Mouse (Mus musculus) kidney, adult 2 months (tissue): Measurements from ENCODE around the gene Sgcb. TPM values are rescaled to one million over a fixed set of nuclear protein-coding genes. Genes with fewer than 3 reads are reported as not detected.

ENCODE experiments used
- DNase-seq: peaks from one replicate; pipeline ENCODE4 v3.0.0; 2021
- H3K27ac ChIP-seq: fragments of 200-500 bp; 2 replicates; pipeline ENCODE4 v1.5.1; 2012; ENCODE audit warnings: low read depth, low read length, control low read depth, inconsistent platforms; ENCODE audit not compliant: insufficient read depth
- H3K27me3 ChIP-seq: fragments of 200-500 bp; replicated peaks from 2 replicates; pipeline ENCODE4 v1.6.1; 2012; ENCODE audit warnings: mild to moderate bottlenecking, moderate library complexity, low read length, inconsistent platforms; ENCODE audit not compliant: control insufficient read depth, insufficient read depth
- H3K36me3 ChIP-seq: fragments of 200-500 bp; 2 replicates; pipeline ENCODE4 v1.6.1; 2012; ENCODE audit warnings: mild to moderate bottlenecking, moderate library complexity, low read length, inconsistent platforms; ENCODE audit not compliant: control insufficient read depth, insufficient read depth
- H3K4me1 ChIP-seq: fragments of 200-500 bp; 2 replicates; pipeline ENCODE4 v1.6.1; 2011; ENCODE audit warnings: low read length; ENCODE audit not compliant: control insufficient read depth, insufficient read depth
- H3K4me3 ChIP-seq: fragments of 200-500 bp; 2 replicates; pipeline ENCODE4 v1.5.1; 2011; ENCODE audit warnings: mild to moderate bottlenecking, low read depth, low read length, control low read depth; ENCODE audit not compliant: insufficient read depth
- CTCF ChIP-seq: fragments of 200-500 bp; conservative IDR thresholded peaks from 2 replicates; pipeline ENCODE4 v1.5.1; 2011; ENCODE audit warnings: low read depth, mild to moderate bottlenecking, control low read depth, low read length, moderate library complexity, mixed read lengths; ENCODE audit not compliant: insufficient read depth, insufficient read length
- POLR2A ChIP-seq: fragments of 200-500 bp; IDR thresholded peaks from one replicate; pipeline ENCODE4 v1.6.1; 2011; ENCODE audit warnings: low read depth, low read length, control low read depth
- WGBS: fragments of 180-500 bp; shearing (Covaris S2); methylation state at CpG from one replicate; pipeline ENCODE4 v1.1.7; 2018; 5-methylcytosine and 5-hydroxymethylcytosine counted together
- polyA plus RNA-seq: library from polyadenylated mRNA; depleted of rRNA; stranded (reverse); fragments of >200 nt; gene quantifications from 2 replicates; pipeline ENCODE4 v1.2.3, GENCODE M21; 2012

The Sgcb gene
- polyA plus RNA-seq, 1 experiment, result 6.1 TPM

DNA sequence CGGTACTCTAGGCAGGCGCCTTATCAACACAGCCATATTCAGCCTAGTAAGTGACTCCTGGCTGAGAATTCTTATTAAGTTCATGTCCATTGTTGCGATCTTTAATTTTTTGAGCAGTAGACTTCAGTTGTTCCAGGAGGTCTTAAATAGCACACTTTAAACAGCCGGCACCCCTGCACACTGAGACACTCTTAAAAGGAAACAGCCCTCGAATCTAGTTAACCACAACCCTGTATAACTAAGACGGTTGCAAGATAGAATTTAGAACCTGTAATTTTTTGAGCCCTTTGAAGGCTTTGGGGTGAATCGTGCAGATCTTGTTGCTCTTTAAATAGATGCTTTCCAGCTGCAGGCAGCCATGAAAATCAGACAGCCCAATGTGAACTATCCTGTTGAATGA, 32.4 kb downstream of the Sgcb start:
- Histone ChIP-seq H3K4me3 (no peak overlapping the region), H3K27ac (no peak overlapping the region), H3K27me3 (no peaks in the 10 kb centered on the region), H3K4me1 (no peaks in the 10 kb centered on the region), H3K36me3 (no peaks in the 10 kb centered on the region)
- TF ChIP-seq POLR2A (no peak), CTCF (no peak)
- 69% methylated on average over 7 of the region's 7 CpGs for WGBS
- no peak for DNase-seq

DNA sequence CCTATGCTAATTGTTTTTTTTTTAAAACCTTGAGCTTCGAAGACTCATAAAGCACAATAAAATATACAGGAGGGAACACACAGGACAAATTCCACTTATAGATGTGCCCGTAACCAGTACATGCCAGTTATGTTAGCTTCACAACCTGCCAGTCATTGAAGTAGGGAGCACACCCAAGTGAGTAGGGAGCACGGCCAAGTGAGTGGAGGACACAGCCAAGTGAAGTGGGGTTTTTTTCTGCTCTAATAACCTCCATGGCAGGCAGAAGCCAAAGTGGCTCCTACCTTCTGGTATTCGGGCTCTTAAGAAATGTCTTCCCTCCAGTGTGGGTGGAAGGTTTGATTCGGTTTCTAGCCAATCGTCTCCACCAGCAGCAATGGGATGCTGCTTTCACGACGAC, 34.3 kb downstream of the Sgcb start:
- 75% methylated on average over 8 of the region's 8 CpGs for WGBS
- Histone ChIP-seq H3K4me1 (no peaks in the 10 kb centered on the region), H3K4me3 (no peak overlapping the region), H3K36me3 (no peaks in the 10 kb centered on the region), H3K27ac (no peak overlapping the region), H3K27me3 (no peaks in the 10 kb centered on the region)
- no peak for DNase-seq
- TF ChIP-seq CTCF (no peak), POLR2A (no peak)

DNA sequence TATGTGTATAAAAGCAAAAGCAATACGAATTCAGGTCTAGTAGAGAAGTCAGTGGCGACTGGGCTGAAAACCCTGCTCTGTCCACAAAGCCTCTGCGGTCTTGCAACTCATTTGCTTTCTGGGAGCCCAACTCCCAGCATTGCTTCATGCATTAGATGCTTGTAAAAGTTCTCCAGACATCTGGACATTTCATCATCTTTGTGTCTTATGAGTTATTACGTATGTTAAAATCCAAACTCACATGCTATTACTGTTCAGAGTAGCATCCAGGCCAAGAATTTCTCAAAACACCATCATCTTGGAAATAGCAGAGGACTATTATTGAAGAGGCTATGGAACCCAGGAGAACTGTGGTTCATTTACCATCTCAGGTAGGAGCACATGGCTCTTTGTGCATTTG, 36.5 kb downstream of the Sgcb start:
- no peak overlapping the region for H3K27ac ChIP-seq
- no peak for DNase-seq
- H3K27me3 ChIP-seq, result no peaks in the 10 kb centered on the region
- H3K4me1 ChIP-seq, result no peaks in the 10 kb centered on the region
- H3K36me3 ChIP-seq, result no peaks in the 10 kb centered on the region
- 92% methylated on average over 4 of the region's 4 CpGs for WGBS
- TF ChIP-seq CTCF, result no peak
- TF ChIP-seq POLR2A, result no peak
- no peak overlapping the region for H3K4me3 ChIP-seq

DNA sequence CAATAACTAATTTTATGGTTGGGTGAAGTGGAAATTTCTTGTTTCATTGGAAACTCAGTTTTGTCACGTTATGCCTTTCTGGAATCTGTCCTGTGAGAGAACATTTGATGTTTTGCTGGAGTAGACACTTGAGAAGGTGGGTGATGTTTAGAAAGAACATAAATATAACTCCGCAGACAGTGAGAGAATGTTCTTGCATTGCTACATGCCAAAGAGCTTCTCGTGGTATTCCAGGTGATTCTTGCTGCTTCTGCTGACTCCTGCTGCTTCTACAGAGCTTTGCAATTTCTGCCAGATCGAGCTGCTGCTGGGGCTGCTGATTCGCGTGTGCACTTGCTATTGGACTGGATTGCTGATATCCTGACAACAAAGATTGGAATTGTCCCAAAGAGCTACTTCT, 42.6 kb downstream of the Sgcb start:
- 72% methylated on average over 6 of the region's 6 CpGs for WGBS
- no peaks in the 10 kb centered on the region for H3K36me3 ChIP-seq
- DNase-seq, result no peak
- no peak overlapping the region for H3K27ac ChIP-seq
- TF ChIP-seq CTCF (no peak), POLR2A (no peak)
- H3K4me1 ChIP-seq, result no peaks in the 10 kb centered on the region
- no peak overlapping the region for H3K4me3 ChIP-seq
- H3K27me3 ChIP-seq, result no peaks in the 10 kb centered on the region

DNA sequence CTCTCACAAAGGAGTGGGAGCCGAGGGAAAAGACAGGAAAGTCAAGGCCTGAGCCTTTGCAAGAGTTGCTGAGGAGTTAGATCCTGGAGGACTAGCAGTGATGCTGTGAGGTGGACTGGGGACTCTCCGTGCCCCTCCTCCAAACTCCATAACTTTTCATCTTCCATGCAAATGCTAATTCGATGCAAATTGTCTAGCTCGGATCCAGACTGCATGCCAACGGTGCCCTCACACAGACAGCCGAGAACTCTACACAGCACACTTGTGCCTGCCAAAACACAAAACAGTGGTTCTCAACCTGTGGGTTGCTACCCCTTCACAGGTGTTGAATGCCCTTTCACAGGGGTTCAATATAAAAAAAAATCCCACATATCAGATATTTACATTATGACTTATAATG, 43.0 kb downstream of the Sgcb start:
- Histone ChIP-seq H3K27ac (no peak overlapping the region), H3K27me3 (no peaks in the 10 kb centered on the region), H3K4me1 (no peaks in the 10 kb centered on the region), H3K4me3 (no peak overlapping the region), H3K36me3 (no peaks in the 10 kb centered on the region)
- no peak for TF ChIP-seq CTCF
- no peak for TF ChIP-seq POLR2A
- DNase-seq, result no peak
- 79% methylated on average over 6 of the region's 6 CpGs for WGBS

DNA sequence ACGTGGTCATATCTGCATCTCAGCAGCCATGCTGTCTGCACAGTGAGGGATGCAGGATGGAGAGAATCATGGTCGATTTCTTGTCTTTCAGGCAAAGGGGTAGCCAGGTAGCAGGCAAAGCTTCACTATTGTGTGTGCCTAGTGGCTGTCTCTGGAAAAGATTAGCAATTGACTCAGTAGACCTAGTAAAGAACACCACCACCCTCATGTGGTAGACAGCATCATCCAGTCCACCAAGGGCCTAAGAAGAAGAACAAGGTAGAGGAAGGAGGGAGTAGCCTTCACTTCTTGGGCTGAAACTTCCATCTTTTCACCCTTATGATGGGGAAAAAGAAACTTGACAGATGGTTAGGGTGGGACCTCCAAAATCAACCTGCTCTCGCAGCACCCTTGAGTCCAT, 44.7 kb downstream of the Sgcb start:
- no peak overlapping the region for H3K4me3 ChIP-seq
- H3K27ac ChIP-seq, result no peak overlapping the region
- H3K4me1 ChIP-seq, result no peaks in the 10 kb centered on the region
- H3K36me3 ChIP-seq, result no peaks in the 10 kb centered on the region
- no peaks in the 10 kb centered on the region for H3K27me3 ChIP-seq
- TF ChIP-seq CTCF, result 0 out of 2 replicates have a peak, but pooled peaks have one; percentile 20
- no peak for TF ChIP-seq POLR2A
- no peak for DNase-seq
- 72% methylated on average over 3 of the region's 3 CpGs for WGBS

DNA sequence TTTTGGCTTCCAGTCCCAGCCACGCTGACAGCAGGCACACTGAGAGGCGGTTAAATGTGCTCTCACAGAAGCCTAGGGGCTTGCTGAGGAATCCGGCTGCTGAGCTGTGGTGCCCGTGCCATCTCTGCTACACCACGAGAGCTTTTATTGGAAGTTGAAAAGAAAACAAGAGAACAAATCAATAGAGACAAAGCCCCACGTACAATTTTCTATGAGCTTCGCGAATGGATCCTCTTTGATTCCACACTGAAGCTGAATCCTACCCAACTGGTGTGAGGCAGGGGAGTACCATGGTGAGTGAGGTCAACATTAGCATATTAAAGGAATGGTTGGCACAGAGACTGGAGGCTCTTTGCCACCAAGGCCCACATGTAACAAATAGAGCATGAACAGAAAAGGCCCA, 46.2 kb downstream of the Sgcb start:
- no peak for TF ChIP-seq CTCF
- no peak for TF ChIP-seq POLR2A
- WGBS, result 86% methylated on average over 8 of the region's 8 CpGs
- no peak for DNase-seq
- H3K27me3 ChIP-seq, result no peaks in the 10 kb centered on the region
- no peak overlapping the region for H3K27ac ChIP-seq
- H3K4me1 ChIP-seq, result no peaks in the 10 kb centered on the region
- H3K4me3 ChIP-seq, result no peak overlapping the region
- H3K36me3 ChIP-seq, result no peaks in the 10 kb centered on the region

DNA sequence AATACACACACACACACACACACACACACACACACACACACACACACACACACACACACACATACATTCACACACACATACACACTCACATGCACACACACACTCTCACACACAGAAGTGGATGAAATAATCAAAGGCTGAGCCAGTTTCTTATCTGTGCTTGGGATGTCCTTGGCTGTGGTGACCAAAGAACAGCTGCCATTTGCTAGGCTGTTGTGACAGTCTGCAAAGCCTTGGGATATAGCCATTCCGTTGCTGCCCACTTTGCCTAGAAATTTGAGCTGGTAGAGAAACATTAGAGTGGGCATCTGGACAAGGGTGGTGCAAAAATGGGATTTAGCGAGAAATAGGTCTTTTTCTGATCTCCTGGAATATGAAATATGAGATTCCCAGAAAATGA, 47.6 kb downstream of the Sgcb start:
- H3K27ac ChIP-seq, result no peak overlapping the region
- H3K27me3 ChIP-seq, result no peaks in the 10 kb centered on the region
- WGBS, result 67% methylated on average over 2 of the region's 2 CpGs
- H3K4me1 ChIP-seq, result no peaks in the 10 kb centered on the region
- H3K36me3 ChIP-seq, result no peaks in the 10 kb centered on the region
- TF ChIP-seq POLR2A, result no peak
- TF ChIP-seq CTCF, result no peak
- no peak overlapping the region for H3K4me3 ChIP-seq
- DNase-seq, result no peak
